Mouse (Mus musculus): Measurements from ENCODE around the gene Ubl4b. TPM values are rescaled to one million over a fixed set of nuclear protein-coding genes. Genes with fewer than 3 reads are reported as not detected.
A peak's percentile ranks its signal among the peaks of the same experiment; 100 is the strongest.

The Ubl4b gene
- polyA plus RNA-seq, 1 experiment from 2014 or later, result 0.34 TPM

DNA sequence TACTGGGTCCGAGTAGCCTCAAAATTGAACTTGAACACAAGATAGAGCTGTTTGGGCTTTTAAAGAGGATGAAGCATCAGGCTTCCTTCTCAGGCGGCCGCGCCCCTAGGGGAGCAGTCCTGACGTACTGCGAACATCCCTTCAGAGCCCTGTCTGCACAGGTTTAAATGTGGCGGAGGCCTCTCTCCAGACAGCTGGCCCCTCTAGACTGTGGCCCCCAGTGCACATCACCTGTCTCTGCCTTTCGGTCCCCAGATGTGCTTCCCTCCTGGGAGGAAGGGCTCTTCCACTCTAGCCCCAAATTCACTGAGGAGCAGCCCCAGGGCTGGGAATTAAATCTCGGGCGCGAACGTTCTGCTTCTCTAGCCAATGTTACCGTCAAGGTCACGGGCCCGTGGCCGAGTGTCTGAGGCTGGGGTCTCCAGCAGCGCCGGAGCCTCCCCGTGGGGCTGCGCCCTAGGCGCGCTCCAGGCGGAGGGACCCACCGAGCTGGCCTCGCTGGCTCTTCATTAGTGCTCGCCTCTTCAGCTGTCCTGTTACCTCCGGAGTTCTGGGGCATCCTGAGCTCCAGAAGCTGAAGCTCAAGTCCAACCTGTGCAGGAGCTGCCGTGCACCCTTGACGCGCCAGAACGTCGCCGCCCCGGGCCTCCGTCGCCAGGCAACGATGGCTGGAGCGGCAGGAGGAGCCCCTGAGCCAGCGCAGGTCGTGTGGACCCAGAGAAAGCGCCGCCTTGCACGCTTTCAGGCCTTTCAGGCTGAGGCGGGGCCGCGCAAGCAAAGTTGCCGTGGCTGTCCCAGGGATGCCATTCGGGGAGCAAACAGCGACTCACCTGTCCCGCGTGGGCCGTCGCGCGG, 37.9 kb downstream of the Ubl4b start:
- 5% methylated on average over 55 of the region's 55 CpGs for WGBS
- peak; percentile 72 for ATAC-seq (ENCODE audit: insufficient number of reproducible peaks, insufficient read depth, low FRiP score, low TSS enrichment, low read depth)
- Histone ChIP-seq H3K4me1 (peaks cover 19% of the 10 kb centered on the region), H3K27me3 (peaks cover 55% of the 10 kb centered on the region), H3K9me3 (no peaks in the 10 kb centered on the region), H3K4me3 (peak overlapping the region; percentile 65), H3K27ac (peak overlapping the region; percentile 66; the same call in 1 of the 2 replicates), H3K4me2 (peak overlapping the region; percentile 98), H3K9ac (peak overlapping the region; percentile 82), H3K36me3 (no peaks in the 10 kb centered on the region)

DNA sequence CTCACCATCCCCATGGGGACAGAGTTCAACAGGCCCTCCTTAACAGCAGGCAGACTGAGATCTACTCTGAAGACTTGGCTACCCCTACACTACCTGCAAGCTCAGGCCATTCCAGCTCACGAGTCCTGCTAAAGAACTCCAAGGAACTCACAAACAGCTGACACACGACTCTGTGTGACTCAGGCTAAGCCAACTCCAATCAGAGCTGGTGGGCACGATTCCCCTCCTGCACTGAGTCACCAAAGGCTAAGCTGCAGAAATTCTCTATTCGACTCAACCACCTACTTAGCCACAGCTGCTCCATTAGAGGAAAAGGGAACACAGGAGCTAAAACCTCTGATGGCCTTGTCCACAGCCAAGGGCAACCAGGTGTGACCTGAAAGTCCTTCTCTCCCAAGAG, 38.9 kb downstream of the Ubl4b start:
- Histone ChIP-seq H3K9me3 (no peaks in the 10 kb centered on the region), H3K27me3 (peaks cover 49% of the 10 kb centered on the region), H3K27ac (no peak overlapping the region), H3K9ac (no peak overlapping the region), H3K4me2 (no peak overlapping the region), H3K36me3 (no peaks in the 10 kb centered on the region), H3K4me1 (peaks cover 19% of the 10 kb centered on the region), H3K4me3 (no peak overlapping the region)
- WGBS, result 73% methylated on average over 4 of the region's 4 CpGs
- no peak for ATAC-seq (ENCODE audit: insufficient number of reproducible peaks, insufficient read depth, low FRiP score, low TSS enrichment, low read depth)

DNA sequence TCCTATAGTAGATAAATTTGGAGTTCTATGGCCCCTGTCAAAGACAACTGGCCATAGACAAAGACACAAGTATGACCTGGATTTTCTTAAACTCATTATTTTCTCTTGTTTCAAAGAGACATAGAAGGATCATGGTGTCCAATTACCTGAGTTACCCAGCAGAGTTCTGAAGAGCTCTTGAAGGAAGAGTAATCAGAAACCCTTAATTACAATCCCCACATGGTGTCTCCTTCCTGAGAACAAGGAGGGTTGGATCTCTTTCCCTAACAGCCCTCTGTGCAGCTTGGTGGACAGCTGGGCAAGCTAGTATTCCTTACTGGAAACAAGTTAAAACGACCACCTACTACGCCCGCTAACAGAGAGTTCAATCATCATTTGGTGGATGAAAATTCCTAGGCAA, 43.5 kb downstream of the Ubl4b start:
- Histone ChIP-seq H3K9me3 (no peaks in the 10 kb centered on the region), H3K4me2 (no peak overlapping the region), H3K36me3 (no peaks in the 10 kb centered on the region), H3K27me3 (peaks cover 9% of the 10 kb centered on the region), H3K4me1 (peaks cover 14% of the 10 kb centered on the region), H3K4me3 (no peak overlapping the region), H3K27ac (no peak overlapping the region), H3K9ac (no peak overlapping the region)
- WGBS, result 55% methylated on average over 3 of the region's 3 CpGs
- ATAC-seq (ENCODE audit: insufficient number of reproducible peaks, insufficient read depth, low FRiP score, low TSS enrichment, low read depth), result no peak

DNA sequence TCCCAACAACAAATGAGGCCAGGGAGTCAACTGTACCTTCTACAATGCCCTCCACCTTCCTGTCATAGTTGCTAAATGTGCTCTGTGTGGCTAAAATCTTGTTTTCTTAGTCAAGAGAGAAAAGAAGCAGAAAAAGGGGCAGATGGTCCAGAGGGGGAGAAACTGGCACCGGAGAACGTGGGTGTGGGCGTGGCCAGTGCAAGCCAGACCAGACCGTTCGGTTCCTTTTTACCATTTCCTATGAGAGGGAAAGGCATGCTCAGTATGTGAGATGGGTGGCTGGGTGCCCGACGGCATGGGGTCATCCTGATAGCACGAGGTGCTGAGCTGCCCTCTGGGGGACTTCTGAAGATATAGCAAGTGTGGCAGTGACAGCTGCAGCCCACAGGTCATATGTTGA, 46.2 kb downstream of the Ubl4b start:
- 62% methylated on average over 8 of the region's 8 CpGs for WGBS
- Histone ChIP-seq H3K4me3 (no peak overlapping the region), H3K9me3 (no peaks in the 10 kb centered on the region), H3K27me3 (no peaks in the 10 kb centered on the region), H3K27ac (no peak overlapping the region), H3K4me1 (peaks cover 24% of the 10 kb centered on the region), H3K36me3 (no peaks in the 10 kb centered on the region), H3K9ac (no peak overlapping the region), H3K4me2 (0 out of 2 replicates have a peak overlapping the region, but pooled peaks have one; percentile 5)
- ATAC-seq (ENCODE audit: insufficient number of reproducible peaks, insufficient read depth, low FRiP score, low TSS enrichment, low read depth), result no peak

DNA sequence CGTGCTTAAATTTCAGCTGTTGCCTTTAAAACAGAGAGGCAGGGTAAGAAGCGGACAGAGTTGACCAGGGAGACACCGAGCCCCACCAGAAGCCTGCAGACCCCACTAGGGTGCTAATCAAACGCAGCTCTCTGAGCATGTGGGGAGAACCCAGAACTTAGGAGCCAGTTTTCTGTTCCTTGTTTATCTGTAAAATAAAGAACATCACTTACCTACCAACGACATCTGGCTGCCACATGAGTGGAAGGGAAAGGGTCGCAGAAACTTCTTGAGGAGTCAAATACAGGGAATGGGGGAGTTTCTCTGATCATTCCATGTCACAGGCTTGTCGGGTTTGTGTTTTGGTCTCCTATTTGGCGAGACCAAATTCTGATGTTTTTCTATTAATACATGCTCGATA, 46.9 kb downstream of the Ubl4b start:
- Histone ChIP-seq H3K27ac (no peak overlapping the region), H3K4me1 (peaks cover 24% of the 10 kb centered on the region), H3K27me3 (no peaks in the 10 kb centered on the region), H3K4me3 (no peak overlapping the region), H3K36me3 (no peaks in the 10 kb centered on the region), H3K4me2 (no peak overlapping the region), H3K9me3 (no peaks in the 10 kb centered on the region), H3K9ac (no peak overlapping the region)
- no peak for ATAC-seq (ENCODE audit: insufficient number of reproducible peaks, insufficient read depth, low FRiP score, low TSS enrichment, low read depth)
- 35% methylated on average over 9 of the region's 9 CpGs for WGBS

DNA sequence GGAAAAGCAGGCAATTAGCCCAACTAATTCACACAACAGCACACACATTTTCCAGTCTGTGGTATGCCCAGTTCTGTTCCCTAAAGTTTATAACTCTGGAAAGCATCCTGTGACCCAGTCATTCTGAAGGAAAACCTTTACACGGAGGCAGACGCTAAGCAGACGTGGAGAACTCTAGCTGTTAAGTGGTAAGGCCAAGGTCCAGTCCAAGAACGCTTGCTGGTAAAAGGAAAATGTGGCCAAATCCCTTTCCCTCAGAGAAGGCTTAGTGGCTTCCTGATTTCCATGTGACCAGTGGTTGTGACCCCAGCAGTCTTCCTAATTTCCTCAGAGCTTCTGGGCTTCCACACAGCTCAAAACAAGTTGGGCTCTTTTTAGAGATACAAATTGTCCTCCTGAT, 48.3 kb downstream of the Ubl4b start:
- no peaks in the 10 kb centered on the region for H3K36me3 ChIP-seq
- no peaks in the 10 kb centered on the region for H3K27me3 ChIP-seq
- no peak overlapping the region for H3K4me2 ChIP-seq
- no peak for ATAC-seq (ENCODE audit: insufficient number of reproducible peaks, insufficient read depth, low FRiP score, low TSS enrichment, low read depth)
- H3K27ac ChIP-seq, result no peak overlapping the region
- H3K9ac ChIP-seq, result no peak overlapping the region
- 73% methylated on average over 4 of the region's 4 CpGs for WGBS
- no peak overlapping the region for H3K4me3 ChIP-seq
- H3K4me1 ChIP-seq, result peaks cover 26% of the 10 kb centered on the region
- no peaks in the 10 kb centered on the region for H3K9me3 ChIP-seq

DNA sequence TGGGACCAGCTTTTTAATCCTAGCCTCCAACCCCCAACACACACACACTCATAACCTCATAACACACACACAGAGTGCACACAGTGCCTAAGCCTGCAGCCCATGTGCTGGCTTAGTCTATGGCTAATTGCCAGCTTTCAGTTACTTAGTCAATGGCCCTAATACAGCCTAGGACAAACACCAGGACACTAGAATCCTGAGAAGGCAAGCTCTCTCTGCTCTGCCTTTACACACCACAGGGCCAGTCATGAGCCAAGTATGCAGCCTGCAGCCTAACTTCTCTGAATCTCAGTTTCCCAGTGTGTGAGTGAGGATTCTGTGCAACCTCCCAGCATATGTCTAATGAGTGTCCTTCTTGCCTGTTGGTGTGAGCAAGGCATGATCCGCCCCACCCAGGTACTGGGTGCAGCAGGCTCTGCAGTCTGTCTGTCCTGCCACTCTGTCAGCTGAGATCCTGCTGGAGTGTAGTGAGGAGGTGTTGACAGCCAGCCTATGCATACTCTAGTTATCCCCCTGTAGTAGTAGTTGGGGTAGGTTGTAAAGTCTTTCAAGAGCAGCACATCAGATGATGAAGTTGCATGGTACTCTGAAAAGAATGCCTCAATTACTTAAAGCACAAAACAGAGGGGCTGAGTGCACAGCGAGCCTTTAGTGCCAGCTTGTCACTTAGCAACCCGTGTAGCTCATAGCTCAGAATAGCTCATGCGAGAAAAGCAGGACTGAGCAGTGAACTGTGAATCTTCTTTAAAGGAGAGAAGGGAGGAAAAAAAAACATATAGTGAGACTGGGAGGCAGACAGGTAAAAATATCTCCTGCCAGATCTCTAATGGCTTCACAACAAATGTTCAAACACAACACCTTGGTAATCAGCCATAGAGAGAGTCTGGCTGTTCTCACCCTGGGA, 49.2 kb downstream of the Ubl4b start:
- Histone ChIP-seq H3K4me3 (no peak overlapping the region), H3K36me3 (no peaks in the 10 kb centered on the region), H3K9ac (no peak overlapping the region), H3K4me1 (peaks cover 28% of the 10 kb centered on the region), H3K9me3 (no peaks in the 10 kb centered on the region), H3K27me3 (no peaks in the 10 kb centered on the region), H3K4me2 (no peak overlapping the region), H3K27ac (no peak overlapping the region)
- 52% methylated on average over 4 of the region's 4 CpGs for WGBS
- ATAC-seq (ENCODE audit: insufficient number of reproducible peaks, insufficient read depth, low FRiP score, low TSS enrichment, low read depth), result no peak

DNA sequence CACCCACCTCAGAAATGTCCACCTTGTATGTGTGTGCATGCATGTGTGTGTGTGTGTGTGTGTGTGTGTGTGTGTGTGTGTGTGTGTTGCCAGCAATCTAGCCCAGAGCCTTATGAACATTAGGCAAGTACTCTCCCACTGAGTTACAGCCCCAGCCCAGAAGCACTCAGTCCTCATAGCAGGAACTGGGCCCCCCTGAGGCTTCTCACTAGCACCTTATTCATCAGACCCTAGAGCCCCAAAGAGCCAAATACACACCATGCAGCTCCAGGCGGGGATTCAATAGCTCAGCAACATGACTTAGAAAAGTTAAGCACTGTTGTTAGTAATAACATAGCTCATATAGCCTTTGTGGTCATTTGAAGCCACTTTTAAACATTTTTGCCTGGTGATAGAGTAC, 50.3 kb downstream of the Ubl4b start:
- ATAC-seq (ENCODE audit: insufficient number of reproducible peaks, insufficient read depth, low FRiP score, low TSS enrichment, low read depth), result no peak
- Histone ChIP-seq H3K4me3 (no peak overlapping the region), H3K9ac (no peak overlapping the region), H3K9me3 (0 out of 2 replicates have a peak, but pooled peaks cover 9% of the 10 kb centered on the region), H3K4me1 (peaks cover 28% of the 10 kb centered on the region), H3K27me3 (no peaks in the 10 kb centered on the region), H3K27ac (no peak overlapping the region), H3K36me3 (peaks cover 11% of the 10 kb centered on the region), H3K4me2 (no peak overlapping the region)
- 68% methylated on average over 1 of the region's 1 CpGs for whole genome bisulfite sequencing

DNA sequence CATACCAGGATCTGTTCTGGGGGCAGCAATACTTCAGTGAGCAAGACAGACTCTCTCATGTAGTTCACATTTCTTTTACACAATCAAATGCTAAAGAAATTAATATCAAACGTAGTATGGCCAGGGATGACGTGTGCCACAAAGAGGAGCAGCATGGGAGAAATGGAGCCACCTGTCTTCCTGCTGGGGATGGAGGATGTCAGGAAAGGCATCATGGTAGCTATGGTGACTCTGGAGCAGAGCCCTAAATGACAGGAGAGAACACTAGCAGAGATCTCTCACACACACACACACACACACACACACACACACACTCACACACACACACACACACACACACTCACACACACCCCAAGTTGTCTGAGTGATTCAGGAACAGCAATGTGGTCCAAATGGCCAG, 51.2 kb downstream of the Ubl4b start:
- Histone ChIP-seq H3K27ac (no peak overlapping the region), H3K4me3 (no peak overlapping the region), H3K9ac (no peak overlapping the region), H3K4me2 (no peak overlapping the region), H3K9me3 (0 out of 2 replicates have a peak, but pooled peaks cover 9% of the 10 kb centered on the region), H3K36me3 (peaks cover 18% of the 10 kb centered on the region), H3K4me1 (peaks cover 27% of the 10 kb centered on the region), H3K27me3 (no peaks in the 10 kb centered on the region)
- no peak for ATAC-seq (ENCODE audit: insufficient number of reproducible peaks, insufficient read depth, low FRiP score, low TSS enrichment, low read depth)
- WGBS, result 76% methylated on average over 2 of the region's 2 CpGs

Measured in embryonic facial prominence, embryonic 13.5 days (tissue).